In genomic region chr11:21016791-21017329, GRCm38 (mm10) we compare ENCODE assay signal across 20 mouse cellular contexts.
DNase-seq lines count a peak whose midpoint lies in the region; ATAC-seq lines count a peak whose summit lies in the region.
"Had no signal": no experiment of that assay in that cellular context is flagged by ENCODE, and none has a peak within 500 bp of the region (broad histone marks: within the 10 kb centered on the region; RNA-seq: fewer than 3 reads in every experiment).

No protein-coding gene starts in this region.

- H3K4me2 ChIP-seq in forebrain, embryonic 15.5 days (replicated peaks), result no peak overlapping the region
- no peak overlapping the region for H3K4me2 ChIP-seq in forebrain, embryonic 11.5 days (ENCODE audit: low read depth, low read length, severe bottlenecking)
- no peak overlapping the region for H3K4me2 ChIP-seq in neural tube, embryonic 13.5 days
- no peak overlapping the region for H3K4me2 ChIP-seq in neural tube, embryonic 15.5 days
- H3K4me2 ChIP-seq in liver, embryonic 12.5 days, result no peak overlapping the region
- H3K4me2 ChIP-seq: embryonic facial prominence, embryonic 15.5 days; forebrain, embryonic 12.5 days; hindbrain, embryonic 13.5 days; intestine, embryonic 15.5 days had no signal

- H3K4me1 ChIP-seq in forebrain, embryonic 15.5 days, result peaks cover 19% of the 10 kb centered on the region
- no peaks in the 10 kb centered on the region for H3K4me1 ChIP-seq in forebrain, embryonic 11.5 days (replicated peaks; ENCODE audit: control insufficient read depth, insufficient read depth, low read length)
- peaks cover 36% of the 10 kb centered on the region for H3K4me1 ChIP-seq in heart, embryonic 10.5 days
- peaks cover 15% of the 10 kb centered on the region for H3K4me1 ChIP-seq in neural tube, embryonic 13.5 days (replicated peaks)
- H3K4me1 ChIP-seq in neural tube, embryonic 15.5 days, result peaks cover 13% of the 10 kb centered on the region
- H3K4me1 ChIP-seq in liver, embryonic 12.5 days, result no peaks in the 10 kb centered on the region

- H3K36me3 ChIP-seq in forebrain, embryonic 15.5 days, result no peaks in the 10 kb centered on the region
- H3K36me3 ChIP-seq in forebrain, embryonic 11.5 days (ENCODE audit: control insufficient read depth, insufficient read depth, low read length), result no peaks in the 10 kb centered on the region
- no peaks in the 10 kb centered on the region for H3K36me3 ChIP-seq in heart, embryonic 10.5 days
- no peaks in the 10 kb centered on the region for H3K36me3 ChIP-seq in neural tube, embryonic 13.5 days
- no peaks in the 10 kb centered on the region for H3K36me3 ChIP-seq in neural tube, embryonic 15.5 days
- no peaks in the 10 kb centered on the region for H3K36me3 ChIP-seq in liver, embryonic 12.5 days
- H3K36me3 ChIP-seq: embryonic facial prominence, embryonic 15.5 days; forebrain, embryonic 12.5 days; hindbrain, embryonic 13.5 days; intestine, embryonic 15.5 days had no signal

- peak overlapping the region; percentile 24; the same call in 1 of the 2 replicates for H3K27ac ChIP-seq in forebrain, embryonic 15.5 days (replicated peaks)
- no peak overlapping the region for H3K27ac ChIP-seq in forebrain, embryonic 11.5 days (ENCODE audit: low read depth, low read length)
- H3K27ac ChIP-seq in heart, embryonic 10.5 days, result no peak overlapping the region
- H3K27ac ChIP-seq in neural tube, embryonic 13.5 days (replicated peaks), result no peak overlapping the region
- no peak overlapping the region for H3K27ac ChIP-seq in neural tube, embryonic 15.5 days (replicated peaks)
- no peak overlapping the region for H3K27ac ChIP-seq in liver, embryonic 12.5 days
- H3K27ac ChIP-seq: forebrain, embryonic 12.5 days; gastrocnemius, adult 2 months; intestine, embryonic 15.5 days had no signal

- no peak overlapping the region for H3K9ac ChIP-seq in forebrain, embryonic 15.5 days (replicated peaks)
- H3K9ac ChIP-seq in forebrain, embryonic 11.5 days (ENCODE audit: low read length), result no peak overlapping the region
- H3K9ac ChIP-seq in neural tube, embryonic 13.5 days, result no peak overlapping the region
- H3K9ac ChIP-seq in neural tube, embryonic 15.5 days (replicated peaks), result no peak overlapping the region
- H3K9ac ChIP-seq in liver, embryonic 12.5 days, result no peak overlapping the region
- H3K9ac ChIP-seq: embryonic facial prominence, embryonic 15.5 days; forebrain, embryonic 12.5 days; hindbrain, embryonic 13.5 days; intestine, embryonic 15.5 days had no signal

- H3K4me3 ChIP-seq in forebrain, embryonic 15.5 days, result no peak overlapping the region
- H3K4me3 ChIP-seq in forebrain, embryonic 11.5 days (ENCODE audit: low read depth, low read length), result no peak overlapping the region
- no peak overlapping the region for H3K4me3 ChIP-seq in heart, embryonic 10.5 days
- H3K4me3 ChIP-seq in neural tube, embryonic 13.5 days, result no peak overlapping the region
- H3K4me3 ChIP-seq in neural tube, embryonic 15.5 days (replicated peaks), result no peak overlapping the region
- no peak overlapping the region for H3K4me3 ChIP-seq in liver, embryonic 12.5 days
- H3K4me3 ChIP-seq: embryonic facial prominence, embryonic 15.5 days; erythroblast, embryonic 14.5 days; forebrain, embryonic 12.5 days; gastrocnemius, adult 2 months; hindbrain, embryonic 13.5 days; intestine, embryonic 15.5 days had no signal

- no peak for DNase-seq in forebrain, embryonic 11.5 days (ENCODE audit: low spot score)
- DNase-seq in heart, adult 11 months, result peak; percentile 39
- DNase-seq in heart, embryonic 10.5 days (ENCODE audit: low spot score), result no peak
- DNase-seq: adrenal gland, postnatal 14 days; gastrocnemius, adult 2 months; gastrocnemius, postnatal 25 days; heart, postnatal 4 days; kidney, adult 18-20 months had no signal

- H3K27me3 ChIP-seq in forebrain, embryonic 15.5 days, result no peaks in the 10 kb centered on the region
- H3K27me3 ChIP-seq in forebrain, embryonic 11.5 days (ENCODE audit: control insufficient read depth, insufficient read depth, low read length), result no peaks in the 10 kb centered on the region
- no peaks in the 10 kb centered on the region for H3K27me3 ChIP-seq in heart, embryonic 10.5 days (ENCODE audit: insufficient read depth, poor library complexity, severe bottlenecking)
- no peaks in the 10 kb centered on the region for H3K27me3 ChIP-seq in neural tube, embryonic 13.5 days
- no peaks in the 10 kb centered on the region for H3K27me3 ChIP-seq in neural tube, embryonic 15.5 days (replicated peaks)
- peaks cover 8% of the 10 kb centered on the region; the same call in 1 of the 2 replicates for H3K27me3 ChIP-seq in liver, embryonic 12.5 days (replicated peaks)
- H3K27me3 ChIP-seq: CH12.LX; embryonic facial prominence, embryonic 15.5 days; intestine, embryonic 15.5 days had no signal

- WGBS in forebrain, embryonic 15.5 days, result 39% methylated on average over 6 of the region's 6 CpGs
- 68% methylated on average over 6 of the region's 6 CpGs for WGBS in forebrain, embryonic 11.5 days
- 70% methylated on average over 6 of the region's 6 CpGs for WGBS in heart, embryonic 10.5 days
- WGBS in neural tube, embryonic 13.5 days, result 58% methylated on average over 6 of the region's 6 CpGs
- 49% methylated on average over 6 of the region's 6 CpGs for WGBS in neural tube, embryonic 15.5 days
- 73% methylated on average over 6 of the region's 6 CpGs for WGBS in liver, embryonic 12.5 days (ENCODE audit: insufficient replicate concordance)

- 0 out of 2 replicates have a peak, but pooled peaks have one; percentile 16 for ATAC-seq in forebrain, embryonic 15.5 days (replicated peaks)
- ATAC-seq in forebrain, embryonic 11.5 days (replicated peaks; ENCODE audit: low FRiP score), result no peak
- peak; percentile 23; the same call in 1 of the 2 replicates for ATAC-seq in neural tube, embryonic 13.5 days (ENCODE audit: low read depth)
- no peak for ATAC-seq in neural tube, embryonic 15.5 days (ENCODE audit: low FRiP score)
- ATAC-seq in liver, embryonic 12.5 days, result no peak
- ATAC-seq: activated CD4-positive, CD25-positive, alpha-beta regulatory T cell, adult 4 months; Patski had no signal

- H3K9me3 ChIP-seq in forebrain, embryonic 15.5 days, result no peaks in the 10 kb centered on the region
- no peaks in the 10 kb centered on the region for H3K9me3 ChIP-seq in forebrain, embryonic 11.5 days (ENCODE audit: control insufficient read depth, low read length)
- no peaks in the 10 kb centered on the region for H3K9me3 ChIP-seq in heart, embryonic 10.5 days
- H3K9me3 ChIP-seq in neural tube, embryonic 13.5 days, result no peaks in the 10 kb centered on the region
- H3K9me3 ChIP-seq in neural tube, embryonic 15.5 days (replicated peaks), result no peaks in the 10 kb centered on the region
- no peaks in the 10 kb centered on the region for H3K9me3 ChIP-seq in liver, embryonic 12.5 days (replicated peaks)
- H3K9me3 ChIP-seq: embryonic facial prominence, embryonic 15.5 days; forebrain, embryonic 12.5 days; hindbrain, embryonic 13.5 days; intestine, embryonic 15.5 days had no signal

Comparison
In these comparisons a context has a peak if more than half of its experiments do, and no peak if none do; other contexts are left out.
1. ATAC-seq: peak in forebrain, embryonic 15.5 days (single experiment) and neural tube, embryonic 13.5 days (single experiment); none in forebrain, embryonic 11.5 days (single experiment), neural tube, embryonic 15.5 days (single experiment) and liver, embryonic 12.5 days (single experiment).